ENCODE assay signal across 21 mouse cellular contexts in the genomic region with DNA sequence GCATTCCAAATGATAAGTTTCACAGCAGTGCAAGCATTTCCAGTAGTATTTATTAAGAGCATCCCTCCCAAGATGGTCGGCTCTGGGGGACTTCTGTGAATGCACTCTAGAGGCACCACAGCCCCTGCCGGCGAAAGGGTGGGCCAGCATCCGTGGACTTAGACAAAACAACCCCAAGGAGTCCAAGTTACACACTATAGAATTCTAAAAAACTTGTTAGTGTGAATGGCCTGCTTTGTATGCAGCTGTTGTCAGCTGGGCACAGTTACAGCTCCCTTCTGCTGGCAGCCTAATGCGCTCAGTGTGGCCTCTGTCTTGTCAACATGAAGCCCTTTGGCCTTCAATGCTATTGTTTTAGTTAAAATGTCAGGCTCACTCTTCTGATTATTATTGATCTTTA.
DNase-seq lines count a peak whose midpoint lies in the region; ATAC-seq and TF ChIP-seq lines count a peak whose summit lies in the region.
"Had no signal": no experiment of that assay in that cellular context is flagged by ENCODE, and none has a peak within 500 bp of the region (broad histone marks: within the 10 kb centered on the region; RNA-seq: fewer than 3 reads in every experiment).

No protein-coding gene starts in this region.

- peaks cover 6% of the 10 kb centered on the region for H3K4me1 ChIP-seq in hindbrain, embryonic 16.5 days (ENCODE audit: control insufficient read depth, insufficient read depth, low read depth, low read length)
- peaks cover 37% of the 10 kb centered on the region for H3K4me1 ChIP-seq in hindbrain, embryonic 13.5 days (replicated peaks)
- peaks cover 43% of the 10 kb centered on the region for H3K4me1 ChIP-seq in forebrain, embryonic 10.5 days
- H3K4me1 ChIP-seq in forebrain, postnatal 0 days (ENCODE audit: insufficient read depth) = no peaks in the 10 kb centered on the region
- H3K4me1 ChIP-seq: lung, embryonic 15.5 days had no signal

- H3K9ac ChIP-seq in hindbrain, embryonic 16.5 days (ENCODE audit: low read depth, low read length) = no peak overlapping the region
- no peak overlapping the region for H3K9ac ChIP-seq in hindbrain, embryonic 13.5 days
- H3K9ac ChIP-seq in forebrain, postnatal 0 days = no peak overlapping the region
- H3K9ac ChIP-seq: limb, embryonic 13.5 days; liver, embryonic 14.5 days; lung, embryonic 15.5 days; midbrain, embryonic 12.5 days had no signal

- no peaks in the 10 kb centered on the region; the same call in 1 of the 2 replicates for H3K27me3 ChIP-seq in hindbrain, embryonic 16.5 days (replicated peaks; ENCODE audit: control insufficient read depth, insufficient read depth, low read length)
- peaks cover 19% of the 10 kb centered on the region; the same call in 1 of the 2 replicates for H3K27me3 ChIP-seq in hindbrain, embryonic 13.5 days
- 0 out of 2 replicates have a peak, but pooled peaks cover 4% of the 10 kb centered on the region for H3K27me3 ChIP-seq in forebrain, embryonic 10.5 days (ENCODE audit: poor library complexity, severe bottlenecking)
- no peaks in the 10 kb centered on the region for H3K27me3 ChIP-seq in forebrain, postnatal 0 days (ENCODE audit: insufficient read depth, low read length)
- H3K27me3 ChIP-seq: CH12.LX; limb, embryonic 13.5 days; lung, embryonic 15.5 days had no signal

- peak; percentile 13 for DNase-seq in lung, postnatal 10 days
- DNase-seq in lung, postnatal 25 days (ENCODE audit: low spot score) = no peak
- no peak for DNase-seq in forebrain, embryonic 10.5 days (ENCODE audit: extremely low spot score, low spot score)
- no peak for DNase-seq in forebrain, postnatal 0 days
- no peak for DNase-seq in ovary, adult 18-20 months (ENCODE audit: low spot score)
- DNase-seq in spleen, adult 12 weeks (ENCODE audit: low spot score) = no peak
- DNase-seq: adrenal gland, postnatal 14 days; cerebellum, adult 18-20 months; cerebellum, postnatal 25 days; gastrocnemius, postnatal 25 days; thymus, postnatal 25 days had no signal

- no peak overlapping the region for H3K4me3 ChIP-seq in hindbrain, embryonic 16.5 days (ENCODE audit: low read length)
- H3K4me3 ChIP-seq in hindbrain, embryonic 13.5 days = no peak overlapping the region
- H3K4me3 ChIP-seq in forebrain, embryonic 10.5 days = no peak overlapping the region
- no peak overlapping the region for H3K4me3 ChIP-seq in forebrain, postnatal 0 days (ENCODE audit: low read depth, low read length)
- H3K4me3 ChIP-seq: erythroblast, embryonic 14.5 days; limb, embryonic 13.5 days; lung, embryonic 15.5 days; midbrain, embryonic 12.5 days had no signal

- H3K9me3 ChIP-seq in hindbrain, embryonic 16.5 days (ENCODE audit: control insufficient read depth, low read length) = no peaks in the 10 kb centered on the region
- H3K9me3 ChIP-seq in hindbrain, embryonic 13.5 days = no peaks in the 10 kb centered on the region
- H3K9me3 ChIP-seq in forebrain, embryonic 10.5 days = no peaks in the 10 kb centered on the region
- H3K9me3 ChIP-seq in forebrain, postnatal 0 days (ENCODE audit: low read length) = no peaks in the 10 kb centered on the region
- H3K9me3 ChIP-seq: limb, embryonic 13.5 days; lung, embryonic 15.5 days; midbrain, embryonic 12.5 days had no signal

- no peak overlapping the region for H3K4me2 ChIP-seq in hindbrain, embryonic 16.5 days (ENCODE audit: low read length)
- no peak overlapping the region for H3K4me2 ChIP-seq in hindbrain, embryonic 13.5 days
- no peak overlapping the region for H3K4me2 ChIP-seq in forebrain, postnatal 0 days (ENCODE audit: low read depth)
- H3K4me2 ChIP-seq: limb, embryonic 13.5 days; lung, embryonic 15.5 days; midbrain, embryonic 12.5 days had no signal

- ATAC-seq in hindbrain, embryonic 16.5 days = peak; percentile 34; the same call in 1 of the 2 replicates
- ATAC-seq in hindbrain, embryonic 13.5 days (ENCODE audit: low FRiP score) = no peak
- ATAC-seq in forebrain, postnatal 0 days = no peak
- ATAC-seq: intestine, embryonic 16.5 days had no signal

- H3K36me3 ChIP-seq in hindbrain, embryonic 16.5 days (ENCODE audit: control insufficient read depth, insufficient read depth, low read length) = no peaks in the 10 kb centered on the region
- H3K36me3 ChIP-seq in hindbrain, embryonic 13.5 days = no peaks in the 10 kb centered on the region
- no peaks in the 10 kb centered on the region for H3K36me3 ChIP-seq in forebrain, embryonic 10.5 days (replicated peaks)
- no peaks in the 10 kb centered on the region for H3K36me3 ChIP-seq in forebrain, postnatal 0 days (ENCODE audit: insufficient read depth)
- H3K36me3 ChIP-seq: limb, embryonic 13.5 days; lung, embryonic 15.5 days; midbrain, embryonic 12.5 days had no signal

- no peak overlapping the region for H3K27ac ChIP-seq in hindbrain, embryonic 16.5 days (ENCODE audit: low read depth, low read length)
- H3K27ac ChIP-seq in hindbrain, embryonic 13.5 days = no peak overlapping the region
- peak overlapping the region; percentile 35; the same call in 1 of the 2 replicates for H3K27ac ChIP-seq in forebrain, embryonic 10.5 days
- H3K27ac ChIP-seq in forebrain, postnatal 0 days (ENCODE audit: low read depth, low read length) = no peak overlapping the region
- H3K27ac ChIP-seq: kidney, postnatal 0 days; limb, embryonic 13.5 days; liver, embryonic 14.5 days; lung, embryonic 15.5 days; midbrain, embryonic 12.5 days had no signal

- peak; percentile 21; the same call in 1 of the 2 replicates for TF ChIP-seq CTCF in forebrain, postnatal 0 days (IDR thresholded peaks at IDR 0.05; ENCODE audit: low read depth)

- 39% methylated on average over 5 of the region's 5 CpGs for WGBS in hindbrain, embryonic 16.5 days
- 38% methylated on average over 5 of the region's 5 CpGs for WGBS in hindbrain, embryonic 13.5 days
- 60% methylated on average over 5 of the region's 5 CpGs for WGBS in forebrain, embryonic 10.5 days
- WGBS in forebrain, postnatal 0 days = 15% methylated on average over 5 of the region's 5 CpGs
